Mouse (Mus musculus) kidney, adult 2 months (tissue): ENCODE measurements around the gene Med15. TPM values are rescaled to one million over a fixed set of nuclear protein-coding genes. Genes with fewer than 3 reads are reported as not detected.

Source experiments
- DNase-seq: peaks from one replicate; pipeline ENCODE4 v3.0.0; 2021
- H3K27ac ChIP-seq: fragments of 200-500 bp; 2 replicates; pipeline ENCODE4 v1.5.1; 2012; ENCODE audit warnings: low read depth, low read length, control low read depth, inconsistent platforms; ENCODE audit not compliant: insufficient read depth
- H3K27me3 ChIP-seq: fragments of 200-500 bp; replicated peaks from 2 replicates; pipeline ENCODE4 v1.6.1; 2012; ENCODE audit warnings: mild to moderate bottlenecking, moderate library complexity, low read length, inconsistent platforms; ENCODE audit not compliant: control insufficient read depth, insufficient read depth
- H3K36me3 ChIP-seq: fragments of 200-500 bp; 2 replicates; pipeline ENCODE4 v1.6.1; 2012; ENCODE audit warnings: mild to moderate bottlenecking, moderate library complexity, low read length, inconsistent platforms; ENCODE audit not compliant: control insufficient read depth, insufficient read depth
- H3K4me1 ChIP-seq: fragments of 200-500 bp; 2 replicates; pipeline ENCODE4 v1.6.1; 2011; ENCODE audit warnings: low read length; ENCODE audit not compliant: control insufficient read depth, insufficient read depth
- H3K4me3 ChIP-seq: fragments of 200-500 bp; 2 replicates; pipeline ENCODE4 v1.5.1; 2011; ENCODE audit warnings: mild to moderate bottlenecking, low read depth, low read length, control low read depth; ENCODE audit not compliant: insufficient read depth
- CTCF ChIP-seq: fragments of 200-500 bp; conservative IDR thresholded peaks from 2 replicates; pipeline ENCODE4 v1.5.1; 2011; ENCODE audit warnings: low read depth, mild to moderate bottlenecking, control low read depth, low read length, moderate library complexity, mixed read lengths; ENCODE audit not compliant: insufficient read depth, insufficient read length
- POLR2A ChIP-seq: fragments of 200-500 bp; IDR thresholded peaks from one replicate; pipeline ENCODE4 v1.6.1; 2011; ENCODE audit warnings: low read depth, low read length, control low read depth
- whole genome bisulfite sequencing: fragments of 180-500 bp; shearing (Covaris S2); methylation state at CpG from one replicate; pipeline ENCODE4 v1.1.7; 2018; 5-methylcytosine and 5-hydroxymethylcytosine counted together
- polyA plus RNA-seq: library from polyadenylated mRNA; depleted of rRNA; stranded (reverse); fragments of >200 nt; gene quantifications from 2 replicates; pipeline ENCODE4 v1.2.3, GENCODE M21; 2012

Gene Med15
- polyA plus RNA-seq, 1 experiment = 48.6 TPM

- WGBS = 1% methylated on average over 10 of the region's 10 CpGs
- H3K27me3 ChIP-seq = no peaks in the 10 kb centered on the region
- H3K27ac ChIP-seq = peak overlapping the region; percentile 85
- TF ChIP-seq POLR2A (no peak), CTCF (no peak)
- H3K4me3 ChIP-seq = peak overlapping the region; percentile 99
- no peaks in the 10 kb centered on the region for H3K36me3 ChIP-seq
- H3K4me1 ChIP-seq = peaks cover 14% of the 10 kb centered on the region
- DNase-seq = peak; percentile 19
Observed at GRCm38 (mm10) chr16:17721822-17722460, 10.8 kb downstream of the Med15 start.

- H3K27ac ChIP-seq = no peak overlapping the region
- no peaks in the 10 kb centered on the region for H3K27me3 ChIP-seq
- 52% methylated on average over 9 of the region's 9 CpGs for WGBS
Observed at GRCm38 (mm10) chr16:17721114-17721808, 11.4 kb downstream of the Med15 start.

GRCm38 (mm10) chr16:17717791-17718190 lies 14.9 kb downstream of the Med15 start:
- Histone ChIP-seq H3K4me1 (peaks cover 14% of the 10 kb centered on the region), H3K4me3 (no peak overlapping the region), H3K27me3 (no peaks in the 10 kb centered on the region), H3K27ac (no peak overlapping the region), H3K36me3 (no peaks in the 10 kb centered on the region)
- DNase-seq = no peak
- 79% methylated on average over 1 of the region's 1 CpGs for WGBS
- TF ChIP-seq CTCF (no peak), POLR2A (no peak)

More at GRCm38 (mm10) chr16:17721114-17721808, 11.4 kb downstream of the Med15 start:
- Histone ChIP-seq H3K4me1 (peaks cover 14% of the 10 kb centered on the region), H3K4me3 (peak overlapping the region; percentile 99; the same call in 1 of the 2 replicates), H3K36me3 (no peaks in the 10 kb centered on the region)
- no peak for DNase-seq
- no peak for TF ChIP-seq CTCF
- TF ChIP-seq POLR2A = no peak

GRCm38 (mm10) chr16:17707541-17707940 lies 25.1 kb downstream of the Med15 start:
- DNase-seq = peak; percentile 29
- 79% methylated on average over 1 of the region's 1 CpGs for WGBS
- H3K4me3 ChIP-seq = no peak overlapping the region
- peak overlapping the region; percentile 44; the same call in 1 of the 2 replicates for H3K27ac ChIP-seq
- no peak for TF ChIP-seq CTCF
- no peak for TF ChIP-seq POLR2A
- H3K27me3 ChIP-seq = no peaks in the 10 kb centered on the region
- peaks cover 8% of the 10 kb centered on the region; the same call in 1 of the 2 replicates for H3K4me1 ChIP-seq
- H3K36me3 ChIP-seq = no peaks in the 10 kb centered on the region

GRCm38 (mm10) chr16:17701043-17701405 lies 31.7 kb downstream of the Med15 start:
- Histone ChIP-seq H3K4me1 (no peaks in the 10 kb centered on the region; the same call in 1 of the 2 replicates), H3K4me3 (no peak overlapping the region), H3K27ac (no peak overlapping the region), H3K27me3 (no peaks in the 10 kb centered on the region), H3K36me3 (peaks cover 4% of the 10 kb centered on the region)
- WGBS = 86% methylated on average over 2 of the region's 2 CpGs
- TF ChIP-seq CTCF = no peak
- no peak for TF ChIP-seq POLR2A
- DNase-seq = no peak

GRCm38 (mm10) chr16:17700386-17701042 lies 32.2 kb downstream of the Med15 start:
- Histone ChIP-seq H3K27me3 (no peaks in the 10 kb centered on the region), H3K4me1 (no peaks in the 10 kb centered on the region; the same call in 1 of the 2 replicates), H3K27ac (no peak overlapping the region), H3K36me3 (peaks cover 4% of the 10 kb centered on the region), H3K4me3 (no peak overlapping the region)
- no peak for DNase-seq
- 95% methylated on average over 3 of the region's 3 CpGs for WGBS
- no peak for TF ChIP-seq CTCF
- no peak for TF ChIP-seq POLR2A

- Histone ChIP-seq H3K36me3 (peaks cover 5% of the 10 kb centered on the region; the same call in 1 of the 2 replicates), H3K4me1 (no peaks in the 10 kb centered on the region), H3K4me3 (no peak overlapping the region), H3K27ac (no peak overlapping the region), H3K27me3 (no peaks in the 10 kb centered on the region)
- 90% methylated on average over 3 of the region's 3 CpGs for WGBS
- no peak for TF ChIP-seq CTCF
- TF ChIP-seq POLR2A = no peak
- no peak for DNase-seq
Observed at GRCm38 (mm10) chr16:17694860-17695259, 37.8 kb downstream of the Med15 start.
